Mouse (Mus musculus) midbrain, embryonic 14.5 days (tissue): Measurements from ENCODE around the gene Trim2. TPM values are rescaled to one million over a fixed set of nuclear protein-coding genes. Genes with fewer than 3 reads are reported as not detected.

Source experiments
- ATAC-seq: fragments of 200-750 bp; cut with Nextera tagmentation; 2 replicates; pipeline ENCODE4 v1.8.0; 2017; ENCODE audit warnings: moderate number of reproducible peaks, moderate library complexity; ENCODE audit not compliant: low FRiP score, low TSS enrichment
- DNase-seq: peaks from one replicate; pipeline ENCODE4 v3.0.0-alpha.2; 2015
- H3K27ac ChIP-seq: fragments of 300-500 bp; sonication (generic); replicated peaks from 2 replicates; pipeline ENCODE4 v1.5.1; 2014; ENCODE audit warnings: mild to moderate bottlenecking, low read depth, low read length, moderate library complexity
- H3K27me3 ChIP-seq: fragments of 300-500 bp; sonication (generic); 2 replicates; pipeline ENCODE4 v1.6.1; 2014; ENCODE audit warnings: low read length, control low read depth, mixed read lengths; ENCODE audit not compliant: control insufficient read depth, insufficient read depth
- H3K36me3 ChIP-seq: fragments of 300-500 bp; sonication (generic); 2 replicates; pipeline ENCODE4 v1.6.1; 2014; ENCODE audit warnings: low read length, control low read depth; ENCODE audit not compliant: control insufficient read depth, insufficient read depth
- H3K4me1 ChIP-seq: fragments of 300-500 bp; sonication (generic); 2 replicates; pipeline ENCODE4 v1.6.1; 2014; ENCODE audit warnings: mild to moderate bottlenecking, antibody characterized with exemption, low read length, control low read depth; ENCODE audit not compliant: control insufficient read depth, insufficient read depth
- H3K4me2 ChIP-seq: fragments of 300-500 bp; sonication (generic); 2 replicates; pipeline ENCODE4 v1.6.1; 2014; ENCODE audit warnings: mild to moderate bottlenecking, low read length, moderate library complexity
- H3K4me3 ChIP-seq: fragments of 300-500 bp; sonication (generic); replicated peaks from 2 replicates; pipeline ENCODE4 v1.5.1; 2014; ENCODE audit warnings: low read depth, low read length
- H3K9ac ChIP-seq: fragments of 300-500 bp; sonication (generic); replicated peaks from 2 replicates; pipeline ENCODE4 v1.6.1; 2014; ENCODE audit warnings: mild to moderate bottlenecking, low read length, moderate library complexity
- H3K9me3 ChIP-seq: fragments of 300-500 bp; sonication (generic); 2 replicates; pipeline ENCODE4 v1.6.1; 2016; ENCODE audit warnings: low read length, control low read depth, mixed read lengths; ENCODE audit not compliant: control insufficient read depth
- WGBS: fragments of 180-500 bp; shearing (Covaris S2); extraction: QIAGEN DNeasy Blood & Tissue Kit; methylation state at CpG from one replicate; pipeline ENCODE4 v1.1.7; 2014; 5-methylcytosine and 5-hydroxymethylcytosine counted together
- polyA plus RNA-seq: library from polyadenylated mRNA; unstranded; fragments of >200 nt; fragmentation: Nextera tagmentation; extraction: Ambion mirVana; gene quantifications from 2 replicates; pipeline ENCODE4 v1.2.1, GENCODE M21; 2014

The Trim2 gene
- polyA plus RNA-seq, 1 experiment from 2014 or later: 154 TPM

- no peaks in the 10 kb centered on the region for H3K27me3 ChIP-seq
- no peak overlapping the region for H3K4me3 ChIP-seq
- WGBS: 96% methylated on average over 3 of the region's 3 CpGs
- H3K4me1 ChIP-seq: no peaks in the 10 kb centered on the region
- DNase-seq (no peak), ATAC-seq (no peak)
- H3K9me3 ChIP-seq: no peaks in the 10 kb centered on the region
- no peak overlapping the region for H3K4me2 ChIP-seq
- no peak overlapping the region for H3K9ac ChIP-seq
- no peak overlapping the region for H3K27ac ChIP-seq
- no peaks in the 10 kb centered on the region for H3K36me3 ChIP-seq
These were observed 156.8 kb downstream of the Trim2 start for GRCm38 (mm10) chr3:84149831-84150230.

GRCm38 (mm10) chr3:84140947-84141346 is 165.7 kb downstream of the Trim2 start:
- DNase-seq (no peak), ATAC-seq (no peak)
- no peak overlapping the region for H3K9ac ChIP-seq
- H3K27me3 ChIP-seq: no peaks in the 10 kb centered on the region
- no peaks in the 10 kb centered on the region for H3K36me3 ChIP-seq
- WGBS: 90% methylated on average over 7 of the region's 7 CpGs
- no peaks in the 10 kb centered on the region for H3K9me3 ChIP-seq
- H3K4me1 ChIP-seq: no peaks in the 10 kb centered on the region
- no peak overlapping the region for H3K27ac ChIP-seq
- H3K4me3 ChIP-seq: no peak overlapping the region
- no peak overlapping the region for H3K4me2 ChIP-seq

GRCm38 (mm10) chr3:84136509-84136908 is 170.2 kb downstream of the Trim2 start:
- no peak overlapping the region for H3K4me2 ChIP-seq
- no peak overlapping the region for H3K4me3 ChIP-seq
- H3K27me3 ChIP-seq: no peaks in the 10 kb centered on the region
- no peaks in the 10 kb centered on the region for H3K4me1 ChIP-seq
- whole genome bisulfite sequencing: 93% methylated on average over 7 of the region's 7 CpGs
- H3K9ac ChIP-seq: no peak overlapping the region
- no peak overlapping the region for H3K27ac ChIP-seq
- DNase-seq (no peak), ATAC-seq (no peak)
- no peaks in the 10 kb centered on the region for H3K9me3 ChIP-seq
- no peaks in the 10 kb centered on the region for H3K36me3 ChIP-seq

- DNase-seq: no peak
- no peak overlapping the region for H3K4me2 ChIP-seq
- no peak overlapping the region for H3K27ac ChIP-seq
- H3K4me1 ChIP-seq: no peaks in the 10 kb centered on the region
- H3K27me3 ChIP-seq: no peaks in the 10 kb centered on the region
- no peak overlapping the region for H3K4me3 ChIP-seq
- ATAC-seq: no peak
- no peaks in the 10 kb centered on the region for H3K36me3 ChIP-seq
- no peak overlapping the region for H3K9ac ChIP-seq
- H3K9me3 ChIP-seq: no peaks in the 10 kb centered on the region
- WGBS: 76% methylated on average over 6 of the region's 6 CpGs
These were observed 170.7 kb downstream of the Trim2 start for GRCm38 (mm10) chr3:84135933-84136332.

GRCm38 (mm10) chr3:84135387-84135786 is 171.3 kb downstream of the Trim2 start:
- H3K4me2 ChIP-seq: no peak overlapping the region
- no peak overlapping the region for H3K9ac ChIP-seq
- no peak for ATAC-seq
- H3K36me3 ChIP-seq: no peaks in the 10 kb centered on the region
- H3K27me3 ChIP-seq: no peaks in the 10 kb centered on the region
- H3K4me3 ChIP-seq: no peak overlapping the region
- H3K4me1 ChIP-seq: no peaks in the 10 kb centered on the region
- no peaks in the 10 kb centered on the region for H3K9me3 ChIP-seq
- DNase-seq: no peak
- WGBS: 31% methylated on average over 9 of the region's 9 CpGs
- no peak overlapping the region for H3K27ac ChIP-seq

- Histone ChIP-seq H3K36me3 (no peaks in the 10 kb centered on the region), H3K9ac (no peak overlapping the region), H3K27me3 (no peaks in the 10 kb centered on the region), H3K9me3 (no peaks in the 10 kb centered on the region), H3K27ac (no peak overlapping the region), H3K4me1 (no peaks in the 10 kb centered on the region), H3K4me3 (no peak overlapping the region), H3K4me2 (no peak overlapping the region)
- no peak for ATAC-seq
- 93% methylated on average over 3 of the region's 3 CpGs for WGBS
- no peak for DNase-seq
These were observed 175.3 kb downstream of the Trim2 start for GRCm38 (mm10) chr3:84131369-84131768.

- WGBS: 77% methylated on average over 5 of the region's 5 CpGs
- Histone ChIP-seq H3K9me3 (no peaks in the 10 kb centered on the region), H3K27ac (no peak overlapping the region), H3K36me3 (no peaks in the 10 kb centered on the region), H3K27me3 (no peaks in the 10 kb centered on the region), H3K9ac (no peak overlapping the region), H3K4me1 (no peaks in the 10 kb centered on the region), H3K4me3 (no peak overlapping the region), H3K4me2 (no peak overlapping the region)
- DNase-seq: no peak
- no peak for ATAC-seq
These were observed 175.9 kb downstream of the Trim2 start for GRCm38 (mm10) chr3:84130776-84131175.

- DNase-seq (no peak), ATAC-seq (no peak)
- H3K27me3 ChIP-seq: no peaks in the 10 kb centered on the region
- H3K9ac ChIP-seq: no peak overlapping the region
- no peaks in the 10 kb centered on the region for H3K4me1 ChIP-seq
- no peaks in the 10 kb centered on the region for H3K36me3 ChIP-seq
- WGBS: 82% methylated on average over 11 of the region's 11 CpGs
- no peak overlapping the region for H3K4me3 ChIP-seq
- H3K4me2 ChIP-seq: no peak overlapping the region
- no peak overlapping the region for H3K27ac ChIP-seq
- no peaks in the 10 kb centered on the region for H3K9me3 ChIP-seq
These were observed 177.5 kb downstream of the Trim2 start for GRCm38 (mm10) chr3:84128871-84129870.

GRCm38 (mm10) chr3:84127431-84127830 is 179.2 kb downstream of the Trim2 start:
- no peak overlapping the region for H3K4me2 ChIP-seq
- H3K9me3 ChIP-seq: no peaks in the 10 kb centered on the region
- no peaks in the 10 kb centered on the region for H3K36me3 ChIP-seq
- ATAC-seq: no peak
- no peak overlapping the region for H3K4me3 ChIP-seq
- 87% methylated on average over 2 of the region's 2 CpGs for WGBS
- H3K27me3 ChIP-seq: no peaks in the 10 kb centered on the region
- no peaks in the 10 kb centered on the region for H3K4me1 ChIP-seq
- no peak overlapping the region for H3K27ac ChIP-seq
- no peak overlapping the region for H3K9ac ChIP-seq
- no peak for DNase-seq
